Mouse (Mus musculus) kidney, postnatal 0 days (tissue): ENCODE measurements at regions not wholly inside any gene's neighbourhood (a gene's known extent, or its start where the extent isn't known, plus 50 kb on each side); places are given as distances from the start of the nearest gene placed in this dataset.
A peak's percentile ranks its signal among the peaks of the same experiment; 100 is the strongest.

Source experiments
- ATAC-seq: fragments of 200-750 bp; cut with Nextera tagmentation; replicated peaks from 2 replicates; pipeline ENCODE4 v1.8.0; 2017; ENCODE audit warnings: low read depth, moderate number of reproducible peaks, moderate TSS enrichment, moderate library complexity; ENCODE audit not compliant: low FRiP score
- DNase-seq: peaks from one replicate; pipeline ENCODE4 v3.0.0-alpha.2; 2016; ENCODE audit warnings: low spot score
- H3K27ac ChIP-seq: fragments of 300-500 bp; sonication (generic); 2 replicates; pipeline ENCODE4 v1.5.1; 2014; ENCODE audit warnings: mild to moderate bottlenecking
- H3K27me3 ChIP-seq: fragments of 300-500 bp; sonication (generic); 2 replicates; pipeline ENCODE4 v1.6.1; 2014; ENCODE audit warnings: low read length, mixed read lengths; ENCODE audit not compliant: insufficient read depth
- H3K36me3 ChIP-seq: fragments of 300-500 bp; sonication (generic); 2 replicates; pipeline ENCODE4 v1.6.1; 2014; ENCODE audit warnings: low read length, mixed read lengths; ENCODE audit not compliant: insufficient read depth
- H3K4me1 ChIP-seq: fragments of 300-500 bp; sonication (generic); replicated peaks from 2 replicates; pipeline ENCODE4 v1.6.1; 2014; ENCODE audit warnings: antibody characterized with exemption, low read length, mixed read lengths; ENCODE audit not compliant: insufficient read depth
- H3K4me2 ChIP-seq: fragments of 300-500 bp; sonication (generic); 2 replicates; pipeline ENCODE4 v1.6.1; 2014; ENCODE audit warnings: mild to moderate bottlenecking, low read length, moderate library complexity, mixed read lengths
- H3K4me3 ChIP-seq: fragments of 300-500 bp; sonication (generic); replicated peaks from 2 replicates; pipeline ENCODE4 v1.5.1; 2014; ENCODE audit warnings: low read depth, low read length
- H3K9ac ChIP-seq: fragments of 300-500 bp; sonication (generic); 2 replicates; pipeline ENCODE4 v1.6.1; 2014; ENCODE audit warnings: low read depth, low read length
- H3K9me3 ChIP-seq: fragments of 300-500 bp; sonication (generic); replicated peaks from 2 replicates; pipeline ENCODE4 v1.6.1; 2016; ENCODE audit warnings: low read length, inconsistent platforms, mixed read lengths
- CTCF ChIP-seq: IDR thresholded peaks from 2 replicates; pipeline ENCODE4 v1.5.1; 2016; ENCODE audit warnings: antibody characterized with exemption, low read depth, mild to moderate bottlenecking, moderate library complexity
- WGBS: fragments of 180-500 bp; shearing (Covaris S2); extraction: QIAGEN DNeasy Blood & Tissue Kit; methylation state at CpG from one replicate; pipeline ENCODE4 v1.1.7; 2014; 5-methylcytosine and 5-hydroxymethylcytosine counted together

- H3K4me2 ChIP-seq = no peak overlapping the region
- no peaks in the 10 kb centered on the region for H3K36me3 ChIP-seq
- no peak overlapping the region for H3K9ac ChIP-seq
- ATAC-seq (no peak), DNase-seq (no peak)
- no peak for TF ChIP-seq CTCF
- H3K27ac ChIP-seq = no peak overlapping the region
- H3K4me3 ChIP-seq = no peak overlapping the region
- WGBS = 90% methylated on average over 2 of the region's 2 CpGs
- no peaks in the 10 kb centered on the region for H3K27me3 ChIP-seq
- no peaks in the 10 kb centered on the region for H3K4me1 ChIP-seq
- no peaks in the 10 kb centered on the region for H3K9me3 ChIP-seq
Measured at GRCm38 (mm10) chr12:107154668-107155067, 333.8 kb upstream of the 3110018I06Rik start.

- Histone ChIP-seq H3K9ac (no peak overlapping the region), H3K4me1 (0 out of 2 replicates have a peak, but pooled peaks cover 3% of the 10 kb centered on the region), H3K4me3 (no peak overlapping the region), H3K4me2 (no peak overlapping the region), H3K27me3 (no peaks in the 10 kb centered on the region), H3K36me3 (no peaks in the 10 kb centered on the region), H3K27ac (no peak overlapping the region), H3K9me3 (no peaks in the 10 kb centered on the region)
- ATAC-seq (no peak), DNase-seq (no peak)
- 73% methylated on average over 8 of the region's 8 CpGs for WGBS
- no peak for TF ChIP-seq CTCF
Measured at GRCm38 (mm10) chr12:107156791-107157428, 331.5 kb upstream of the 3110018I06Rik start.

DNA sequence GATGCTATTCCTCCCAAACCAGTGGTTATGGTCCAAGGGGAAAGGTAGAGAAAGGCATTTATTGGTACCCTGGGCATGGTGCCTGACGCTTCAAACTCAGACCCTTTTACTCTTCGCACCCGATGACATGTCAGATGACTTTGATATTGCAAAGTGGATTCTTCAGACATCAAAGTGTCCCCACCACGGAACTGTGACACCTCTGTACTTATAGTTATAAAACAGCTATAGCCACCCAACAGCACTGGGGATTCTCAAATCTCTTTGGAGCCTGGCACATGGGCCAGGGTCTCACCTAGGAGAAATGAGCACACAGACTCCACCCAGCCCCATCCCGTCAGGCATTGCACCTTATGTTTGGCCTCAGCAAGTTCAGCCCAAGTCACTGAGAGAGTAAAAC is 329.3 kb upstream of the 3110018I06Rik start:
- ATAC-seq (no peak), DNase-seq (no peak)
- Histone ChIP-seq H3K9ac (no peak overlapping the region), H3K9me3 (no peaks in the 10 kb centered on the region), H3K27me3 (no peaks in the 10 kb centered on the region), H3K36me3 (no peaks in the 10 kb centered on the region), H3K4me2 (no peak overlapping the region), H3K4me1 (0 out of 2 replicates have a peak, but pooled peaks cover 3% of the 10 kb centered on the region), H3K4me3 (no peak overlapping the region), H3K27ac (no peak overlapping the region)
- 60% methylated on average over 5 of the region's 5 CpGs for WGBS
- TF ChIP-seq CTCF = no peak

DNA sequence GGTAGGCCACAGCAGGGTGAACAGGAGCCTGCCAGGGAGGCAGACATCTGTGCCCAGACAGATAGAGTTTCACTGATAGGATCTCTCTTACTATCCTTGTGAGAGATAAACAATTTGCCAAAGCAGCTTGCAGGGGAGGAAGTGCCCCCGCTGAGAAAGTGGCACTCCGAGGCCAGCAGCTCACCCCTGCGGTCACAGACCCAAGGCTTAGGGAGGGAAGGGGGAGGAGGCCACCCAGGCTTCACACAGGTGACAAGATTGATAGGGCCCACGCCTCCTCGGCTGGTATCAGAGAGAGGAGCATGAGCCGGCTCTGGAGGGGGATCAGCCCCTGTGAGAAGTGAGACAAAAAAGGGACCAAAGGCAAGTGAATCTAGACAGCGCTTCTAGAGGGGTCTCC is 328.3 kb upstream of the 3110018I06Rik start:
- TF ChIP-seq CTCF = no peak
- WGBS = 11% methylated on average over 7 of the region's 7 CpGs
- no peaks in the 10 kb centered on the region for H3K27me3 ChIP-seq
- no peak overlapping the region for H3K9ac ChIP-seq
- H3K27ac ChIP-seq = no peak overlapping the region
- H3K36me3 ChIP-seq = no peaks in the 10 kb centered on the region
- 0 out of 2 replicates have a peak, but pooled peaks cover 3% of the 10 kb centered on the region for H3K4me1 ChIP-seq
- ATAC-seq = no peak
- DNase-seq = peak; percentile 61
- no peaks in the 10 kb centered on the region for H3K9me3 ChIP-seq
- no peak overlapping the region for H3K4me3 ChIP-seq
- no peak overlapping the region for H3K4me2 ChIP-seq

- no peak overlapping the region for H3K4me2 ChIP-seq
- DNase-seq (peak; percentile 7), ATAC-seq (no peak)
- H3K27me3 ChIP-seq = no peaks in the 10 kb centered on the region
- no peak overlapping the region for H3K4me3 ChIP-seq
- no peak for TF ChIP-seq CTCF
- 21% methylated on average over 6 of the region's 6 CpGs for WGBS
- H3K9me3 ChIP-seq = no peaks in the 10 kb centered on the region
- H3K9ac ChIP-seq = no peak overlapping the region
- H3K36me3 ChIP-seq = no peaks in the 10 kb centered on the region
- H3K27ac ChIP-seq = no peak overlapping the region
- H3K4me1 ChIP-seq = 0 out of 2 replicates have a peak, but pooled peaks cover 3% of the 10 kb centered on the region
Measured at GRCm38 (mm10) chr12:107160628-107161027, 327.8 kb upstream of the 3110018I06Rik start.

DNA sequence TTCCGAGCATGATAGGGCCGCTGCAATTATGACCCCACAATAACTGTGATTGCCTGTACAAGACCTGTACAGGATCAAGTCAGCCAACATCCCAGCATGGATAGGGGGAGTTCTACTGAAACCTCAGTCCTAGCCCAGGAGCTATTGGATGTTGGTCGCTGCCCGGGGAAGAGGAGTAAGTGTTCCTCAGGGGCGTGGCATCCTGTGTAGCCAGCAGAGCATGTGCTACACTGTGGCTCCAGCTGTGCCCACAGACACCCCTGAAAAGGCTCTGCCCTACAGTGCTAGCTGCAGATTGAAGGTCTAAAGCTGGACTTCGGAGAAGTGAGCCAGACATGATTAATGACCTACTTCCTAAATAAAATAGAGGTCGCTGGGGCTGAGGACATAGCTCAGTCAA is 317.5 kb upstream of the 3110018I06Rik start:
- no peak overlapping the region for H3K27ac ChIP-seq
- H3K4me1 ChIP-seq = no peaks in the 10 kb centered on the region
- H3K27me3 ChIP-seq = no peaks in the 10 kb centered on the region
- DNase-seq (no peak), ATAC-seq (no peak)
- 31% methylated on average over 7 of the region's 7 CpGs for WGBS
- no peak overlapping the region for H3K9ac ChIP-seq
- no peak for TF ChIP-seq CTCF
- H3K9me3 ChIP-seq = no peaks in the 10 kb centered on the region
- no peak overlapping the region for H3K4me3 ChIP-seq
- no peak overlapping the region for H3K4me2 ChIP-seq
- H3K36me3 ChIP-seq = no peaks in the 10 kb centered on the region

- no peak for ATAC-seq
- Histone ChIP-seq H3K36me3 (no peaks in the 10 kb centered on the region), H3K4me3 (no peak overlapping the region), H3K27me3 (no peaks in the 10 kb centered on the region), H3K27ac (no peak overlapping the region), H3K9me3 (no peaks in the 10 kb centered on the region), H3K4me2 (no peak overlapping the region), H3K4me1 (no peaks in the 10 kb centered on the region), H3K9ac (no peak overlapping the region)
- no peak for TF ChIP-seq CTCF
- 46% methylated on average over 15 of the region's 15 CpGs for WGBS
- no peak for DNase-seq
Measured at GRCm38 (mm10) chr12:107171676-107172075, 316.8 kb upstream of the 3110018I06Rik start.
